Mouse (Mus musculus) c-Kit-positive CD71-positive TER-119-negative erythroid progenitor cells, embryonic 14.5 days (primary cell): ENCODE data around the gene Mthfd2l.

Experiments used
- DNase-seq: peaks from one replicate; pipeline ENCODE4 v3.0.0-alpha.2; 2013; ENCODE audit warnings: low read depth

Gene Mthfd2l

DNA sequence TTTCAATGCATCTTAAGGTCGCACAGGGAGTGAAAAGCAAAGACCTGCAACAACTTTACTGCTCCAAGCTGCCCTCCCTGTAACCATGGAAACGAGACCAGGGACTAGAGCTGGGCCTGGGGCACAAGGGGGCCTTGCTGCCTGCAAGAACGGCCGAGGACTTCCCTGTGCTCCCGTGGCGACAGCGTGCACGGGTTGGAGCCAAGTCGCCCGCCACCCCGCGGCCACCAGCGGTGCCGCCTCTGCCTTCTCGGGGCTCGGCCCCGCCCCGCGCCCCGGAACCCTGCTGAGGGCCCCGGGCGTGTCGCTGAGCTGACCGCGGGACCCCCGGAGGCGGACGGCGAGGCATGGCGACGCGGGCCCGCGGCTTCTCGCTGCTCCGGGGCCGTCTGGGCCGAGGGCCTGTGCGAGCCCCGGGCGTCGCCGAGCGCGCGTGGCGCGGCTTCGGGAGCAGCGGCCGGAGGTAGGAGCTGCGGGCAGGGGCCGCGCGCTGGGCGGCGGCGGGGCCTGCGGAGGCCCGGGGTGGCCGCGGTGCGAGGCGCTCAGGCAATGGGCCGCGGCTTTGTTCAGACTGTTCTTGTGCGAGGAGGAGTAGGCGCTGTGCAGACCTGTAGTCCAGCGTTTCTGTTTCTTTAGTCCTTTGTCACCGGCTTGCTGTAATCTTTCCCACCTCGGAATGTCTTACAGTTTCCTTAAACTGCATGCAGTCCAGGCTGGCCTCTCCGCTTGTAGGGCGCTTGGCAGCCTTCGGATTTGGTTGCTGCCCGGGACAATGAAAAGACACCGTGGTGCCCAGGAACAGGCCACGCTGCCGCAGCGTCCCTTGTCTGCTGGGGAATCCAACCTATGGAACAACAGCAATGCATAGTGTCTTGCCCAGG, at the start of gene Mthfd2l:
Gene Mthfd2l (plus strand): TSS at position 147 of the 881 bp plus-strand sequence.
- DNase-seq = no peak

DNA sequence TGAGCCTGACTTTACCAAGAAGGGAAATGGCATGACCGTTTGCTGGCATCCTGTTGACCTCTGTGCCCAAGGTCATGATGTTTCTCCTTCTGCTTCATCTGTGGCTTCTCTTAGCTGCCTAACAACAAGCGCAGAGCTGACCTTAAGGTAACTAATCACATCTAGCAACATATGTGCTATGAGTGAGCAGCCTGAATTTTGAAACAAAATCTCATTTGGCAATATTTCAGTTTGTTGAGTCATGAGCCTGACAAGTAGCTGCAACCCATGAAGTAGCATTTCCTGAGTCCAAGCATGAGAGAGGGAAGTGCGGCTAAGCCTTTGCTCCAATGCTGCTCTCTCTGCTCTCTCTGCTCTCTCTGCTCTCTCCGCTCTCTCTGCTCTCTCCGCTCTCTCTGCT, 49.2 kb upstream of the Mthfd2l start:
- DNase-seq = no peak

DNA sequence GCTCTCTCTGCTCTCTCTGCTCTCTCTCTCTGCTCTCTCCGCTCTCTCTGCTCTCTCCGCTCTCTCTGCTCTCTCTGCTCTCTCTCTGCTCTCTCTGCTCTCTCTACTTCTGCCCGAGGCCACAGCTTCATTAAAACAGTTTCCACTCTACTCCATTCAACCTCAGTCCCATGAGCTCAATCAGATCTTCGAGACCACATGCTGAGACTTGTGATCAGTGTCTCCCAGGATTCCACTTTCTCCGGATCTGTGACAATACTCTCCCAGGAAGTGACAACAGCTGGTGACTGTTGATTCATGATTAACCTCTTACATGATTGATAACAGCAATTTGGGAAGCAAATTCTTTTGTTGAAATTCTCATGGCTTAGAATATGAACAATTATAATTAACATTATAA, 48.8 kb upstream of the Mthfd2l start:
- DNase-seq = no peak

DNA sequence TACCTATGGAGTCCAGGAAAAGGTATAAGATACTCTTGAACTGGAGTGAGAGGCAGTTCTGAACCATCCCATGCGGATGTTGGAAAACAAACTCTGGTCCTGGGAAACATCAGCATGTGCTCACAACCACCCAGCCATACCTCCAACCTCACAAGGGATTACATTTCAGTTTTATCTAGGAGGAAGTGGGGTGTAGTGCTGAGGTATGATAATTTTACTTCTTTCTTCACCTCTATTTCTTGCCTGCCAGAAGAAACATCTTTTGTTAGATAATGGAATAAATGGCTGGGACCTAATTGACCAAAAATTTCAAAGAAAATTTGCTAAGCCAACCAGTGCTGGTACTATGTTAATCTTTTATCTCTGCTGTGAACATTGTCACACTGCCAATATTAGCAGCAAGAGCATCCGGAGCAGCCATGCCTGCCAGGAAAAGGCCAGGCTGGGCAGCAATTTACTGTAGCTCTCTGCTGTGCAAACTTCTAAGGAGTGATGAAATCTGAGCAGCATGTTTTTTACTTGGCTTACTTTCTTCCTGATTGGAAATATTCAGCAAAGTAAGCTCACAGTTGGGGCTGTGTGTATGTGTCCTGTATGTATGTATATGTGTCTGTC, 46.2 kb upstream of the Mthfd2l start:
- no peak for DNase-seq

DNA sequence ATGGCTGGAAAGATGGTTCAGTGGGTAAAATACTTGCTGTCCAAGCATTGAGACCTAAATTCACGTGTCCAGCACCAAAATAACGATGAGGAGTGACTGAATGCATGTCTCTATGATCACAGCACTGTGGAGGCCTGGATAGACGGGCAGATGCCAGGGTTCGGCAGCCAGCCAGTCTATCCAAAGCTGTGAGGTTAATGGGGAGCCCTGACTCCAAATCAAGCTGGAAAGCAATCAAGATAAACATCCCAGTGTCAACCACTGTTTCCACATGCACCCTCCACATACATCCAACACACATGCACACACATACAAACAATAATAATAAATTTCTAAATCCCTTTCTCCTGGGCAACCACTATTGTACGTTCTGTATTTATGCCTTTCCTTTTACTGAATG, 42.3 kb upstream of the Mthfd2l start:
- DNase-seq = no peak

DNA sequence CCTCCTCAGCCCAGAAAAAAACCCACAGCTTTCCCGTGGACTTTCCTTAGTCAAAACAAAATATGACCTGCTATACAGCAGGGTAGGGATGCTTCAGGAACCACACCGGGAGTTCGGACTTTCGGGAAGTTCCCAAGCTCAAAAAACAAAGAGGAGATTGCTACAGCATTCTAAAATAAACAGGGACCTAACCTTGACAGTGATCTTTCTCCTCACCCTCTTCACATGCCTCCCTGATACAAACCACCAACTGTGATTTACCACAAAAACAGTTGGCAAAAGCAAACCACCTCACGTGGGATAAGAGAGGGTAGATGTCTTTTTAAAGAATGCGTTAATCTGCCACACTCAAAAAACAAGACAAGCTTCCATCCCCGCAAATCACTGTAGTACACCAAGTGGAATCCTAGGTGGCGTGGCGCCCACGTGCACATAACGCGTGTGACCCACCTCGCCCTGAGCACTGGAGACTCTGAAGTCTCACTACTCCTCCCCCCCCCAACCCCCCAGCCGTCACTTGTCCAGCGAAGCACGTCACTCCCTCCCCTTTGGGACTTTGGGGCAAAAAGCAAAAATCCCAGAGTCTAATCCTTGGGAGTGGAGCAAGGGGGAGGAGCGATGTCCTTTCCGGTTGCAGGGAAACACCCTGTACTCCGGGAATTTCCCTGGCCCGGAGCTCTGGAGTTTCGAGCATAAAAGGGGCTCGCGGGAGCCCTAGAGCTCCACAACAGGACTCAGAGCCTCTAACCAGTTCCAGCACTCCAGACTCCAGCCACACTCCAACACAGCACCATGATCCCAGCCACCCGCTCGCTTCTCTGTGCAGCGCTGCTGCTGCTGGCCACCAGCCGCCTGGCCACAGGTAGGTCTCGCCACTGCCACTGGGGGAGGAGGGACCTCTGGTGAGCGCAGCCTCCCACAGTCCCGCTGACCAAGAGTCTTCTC, 40.1 kb upstream of the Mthfd2l start, which contains the start of gene Cxcl1:
Gene Cxcl1 (plus strand): TSS at position 723 of the 945 bp plus-strand sequence.
- no peak for DNase-seq

DNA sequence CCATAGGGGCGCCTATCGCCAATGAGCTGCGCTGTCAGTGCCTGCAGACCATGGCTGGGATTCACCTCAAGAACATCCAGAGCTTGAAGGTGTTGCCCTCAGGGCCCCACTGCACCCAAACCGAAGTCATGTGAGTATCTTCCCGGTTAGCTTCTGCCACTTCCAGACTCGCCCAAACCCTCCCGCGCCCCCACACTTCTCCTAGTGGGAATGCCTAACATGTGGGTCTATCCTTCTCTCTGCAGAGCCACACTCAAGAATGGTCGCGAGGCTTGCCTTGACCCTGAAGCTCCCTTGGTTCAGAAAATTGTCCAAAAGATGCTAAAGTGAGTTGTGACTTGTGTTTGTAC, 39.5 kb upstream of the Mthfd2l start:
- DNase-seq = no peak

DNA sequence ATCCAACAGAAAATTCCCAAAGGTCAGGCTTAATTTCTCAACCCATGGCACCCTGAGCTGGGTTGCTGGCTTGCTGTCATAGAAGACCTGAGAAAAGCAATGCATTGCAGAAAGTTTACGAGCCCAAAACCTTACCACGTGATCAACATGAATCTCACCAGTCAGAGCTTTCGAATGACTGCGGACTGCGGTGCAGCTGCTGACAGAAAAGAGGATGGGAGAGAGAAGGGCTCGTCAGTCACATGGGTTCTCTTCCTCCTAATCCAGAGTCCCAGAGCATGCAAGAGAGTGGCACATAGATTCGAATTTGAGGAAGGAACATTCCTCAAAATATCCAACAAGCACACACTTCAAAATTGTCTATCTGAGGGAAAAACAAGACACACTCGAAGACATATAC, 36.7 kb upstream of the Mthfd2l start:
- no peak for DNase-seq

DNA sequence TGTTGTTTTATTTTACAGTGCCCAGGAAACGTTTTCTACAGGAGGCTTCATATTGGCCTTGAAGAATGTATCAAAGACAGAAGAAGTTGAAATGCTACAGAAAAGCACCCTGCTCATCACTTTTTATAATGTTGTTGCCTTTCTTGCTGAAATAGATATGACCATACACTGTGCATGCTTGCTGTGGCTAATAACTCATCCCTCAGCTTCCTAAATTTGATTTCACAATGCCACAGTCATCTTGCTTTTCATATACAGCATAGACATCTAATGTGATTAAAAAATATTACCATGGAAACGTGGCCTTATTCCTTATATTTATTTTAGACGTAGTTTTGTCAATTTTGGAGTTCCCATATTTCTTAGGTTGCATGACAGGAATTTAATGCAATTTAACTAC, 33.5 kb upstream of the Mthfd2l start:
- no peak for DNase-seq

DNA sequence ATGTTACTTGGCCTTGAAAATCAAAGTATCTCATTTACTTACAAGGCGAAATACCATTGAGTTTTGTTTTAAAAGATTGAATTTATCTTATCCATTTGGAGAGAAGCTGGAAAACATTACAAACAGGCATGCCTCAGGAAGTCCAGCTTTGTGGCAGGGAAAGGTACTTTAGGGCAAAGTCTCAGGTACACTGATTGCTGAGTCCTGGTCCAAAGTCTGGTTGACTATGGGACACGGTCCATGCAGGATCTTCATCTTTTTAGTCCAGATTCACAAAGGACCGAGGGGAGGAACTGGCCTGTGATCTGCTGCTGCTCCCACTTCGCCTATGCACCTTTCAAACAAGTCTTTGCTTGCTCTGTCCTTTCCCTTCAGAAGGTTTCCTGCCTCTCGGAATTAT, 31.6 kb upstream of the Mthfd2l start:
- DNase-seq = no peak

DNA sequence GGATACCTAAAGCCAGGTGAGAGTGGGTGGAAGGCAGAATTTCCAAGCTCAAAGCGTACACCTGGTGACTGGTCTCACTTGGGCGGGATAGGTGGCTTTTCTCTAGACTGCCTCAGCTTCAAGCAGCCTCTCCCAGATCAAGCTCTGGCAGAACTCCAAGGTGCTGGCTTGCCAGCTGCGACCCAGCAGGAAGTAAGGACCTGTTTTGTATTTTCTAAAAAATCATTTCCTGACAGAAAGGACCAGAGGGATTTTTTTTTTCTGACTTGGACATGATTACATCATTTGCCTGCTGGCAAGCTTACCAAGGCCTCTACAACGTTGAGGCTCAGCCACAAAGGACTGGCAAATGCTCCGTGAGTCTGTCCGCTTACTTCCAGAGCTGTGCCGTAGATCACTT, 30.8 kb upstream of the Mthfd2l start:
- no peak for DNase-seq

DNA sequence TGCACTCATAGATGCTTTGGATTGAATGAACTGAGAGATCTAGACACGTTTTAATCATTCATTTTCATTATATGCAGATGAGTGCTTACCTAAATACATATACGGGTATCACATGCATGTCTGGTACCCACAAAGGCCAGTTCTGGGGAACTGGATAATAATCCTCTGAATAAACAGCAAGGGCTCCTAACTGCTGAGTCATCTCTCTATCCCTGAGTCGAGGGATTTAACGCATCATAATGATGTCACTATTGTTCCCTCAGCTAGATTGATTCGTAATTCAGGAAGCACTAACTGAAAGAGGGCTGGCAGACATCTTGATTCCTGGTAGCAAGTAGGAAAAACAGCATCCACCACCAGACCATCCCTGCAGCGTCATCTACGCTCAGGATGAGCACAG, 30.2 kb upstream of the Mthfd2l start:
- DNase-seq = no peak

DNA sequence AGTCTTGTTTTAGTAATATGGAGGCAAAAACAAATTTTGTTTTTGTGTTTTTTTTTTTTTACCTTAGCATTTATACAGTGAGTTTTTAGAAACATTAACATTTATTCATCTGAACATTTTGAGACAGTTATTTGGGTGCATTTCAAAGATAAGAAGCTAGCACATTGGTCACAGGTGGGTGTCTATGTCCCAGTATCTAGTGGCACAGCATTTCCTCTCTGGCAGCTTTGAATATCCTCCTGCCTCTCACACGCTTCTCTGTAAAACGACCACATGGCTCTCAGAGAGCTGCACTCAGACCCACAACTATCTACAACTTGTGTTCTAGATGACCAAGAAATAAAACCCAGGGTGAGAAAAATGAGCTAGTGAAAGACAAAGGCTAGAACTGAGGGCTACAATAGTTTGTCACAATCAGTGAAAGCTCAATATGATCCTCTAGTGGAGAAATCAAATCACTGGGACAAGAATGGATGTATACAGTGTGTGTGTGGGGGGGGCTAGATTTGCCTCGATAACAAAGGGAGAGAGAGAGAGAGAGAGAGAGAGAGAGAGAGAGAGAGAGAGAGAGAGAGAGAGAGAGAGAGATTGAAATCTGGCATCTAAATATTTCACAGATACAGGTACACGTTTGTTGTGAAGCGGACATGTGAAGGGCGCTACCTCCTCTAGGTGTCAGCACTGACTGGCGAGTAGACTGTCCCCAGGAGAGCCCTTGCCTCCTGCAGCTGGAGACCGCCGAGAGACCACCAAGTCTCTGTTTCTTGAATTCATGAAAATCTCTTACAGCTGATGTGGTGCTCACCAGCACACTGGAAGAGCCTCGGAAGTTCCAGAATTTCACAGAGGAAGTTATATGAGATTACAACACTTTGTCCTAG, 28.3 kb upstream of the Mthfd2l start:
- DNase-seq = no peak

DNA sequence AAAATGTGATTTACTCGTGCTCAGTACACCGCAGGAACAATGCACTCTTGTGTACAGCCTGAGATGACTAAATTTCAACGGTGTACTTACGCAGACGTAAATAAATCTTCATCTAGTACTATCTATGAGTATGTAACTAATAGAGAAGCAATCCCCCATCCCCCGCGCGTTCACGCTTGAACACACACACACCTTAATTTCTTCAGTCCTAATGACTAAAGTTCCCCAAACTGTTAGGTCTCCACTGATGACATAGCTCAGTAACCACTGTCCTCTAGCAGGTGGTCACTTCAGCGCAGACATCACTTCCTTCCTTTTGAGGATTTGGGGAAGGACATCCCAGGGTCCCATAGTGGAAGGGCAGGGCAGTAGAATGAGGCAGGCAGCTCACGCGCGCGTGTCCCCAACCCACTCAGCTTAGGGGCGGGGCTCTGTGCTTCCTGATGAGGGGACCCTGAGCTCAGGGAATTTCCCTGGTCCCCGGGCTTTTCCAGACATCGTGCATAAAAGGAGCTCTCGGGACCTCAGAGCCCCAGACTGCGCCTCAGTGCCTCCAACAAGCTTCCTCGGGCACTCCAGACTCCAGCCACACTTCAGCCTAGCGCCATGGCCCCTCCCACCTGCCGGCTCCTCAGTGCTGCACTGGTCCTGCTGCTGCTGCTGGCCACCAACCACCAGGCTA, 27.4 kb upstream of the Mthfd2l start, which contains the start of gene Cxcl2:
Gene Cxcl2 (plus strand): TSS at position 533 of the 682 bp plus-strand sequence.
- DNase-seq = no peak

DNA sequence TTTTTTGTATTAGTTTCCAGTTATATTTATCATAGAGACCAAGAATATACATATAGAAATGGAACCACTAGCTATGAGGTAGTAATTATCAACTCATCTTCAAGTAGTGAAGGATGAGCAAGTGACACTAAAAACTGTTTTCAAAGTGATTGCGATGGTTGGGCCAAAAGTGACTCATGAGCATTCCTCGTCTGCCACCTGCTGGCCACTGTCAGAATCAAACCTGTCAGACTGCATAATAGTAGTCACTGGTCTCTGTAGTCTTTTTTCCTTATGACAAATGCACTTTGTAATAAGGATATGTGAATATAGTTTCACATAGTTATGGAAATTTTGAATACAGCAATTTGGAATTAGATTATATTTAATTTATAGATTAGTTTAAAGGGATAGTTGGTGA, 21.9 kb upstream of the Mthfd2l start:
- DNase-seq = peak; percentile 54

DNA sequence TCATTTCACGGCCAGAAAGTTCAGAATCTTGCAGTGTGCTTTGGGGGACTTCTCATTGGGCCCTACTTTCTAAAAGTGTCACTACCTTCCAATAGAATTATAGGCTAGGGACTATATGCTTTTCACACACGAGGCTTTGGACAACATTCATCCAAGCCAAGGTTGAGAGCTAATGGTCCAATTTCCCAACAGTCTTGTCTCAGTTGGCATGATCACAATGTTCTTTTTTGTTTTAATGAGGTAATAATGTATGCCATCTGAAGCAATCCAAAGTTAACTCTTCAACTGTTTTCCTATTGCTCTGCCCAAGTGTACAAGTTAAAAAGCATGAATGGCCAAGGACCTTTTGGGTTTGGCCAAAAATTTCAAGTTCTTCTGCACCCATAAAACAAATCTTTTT, 11.4 kb upstream of the Mthfd2l start:
- no peak for DNase-seq

DNA sequence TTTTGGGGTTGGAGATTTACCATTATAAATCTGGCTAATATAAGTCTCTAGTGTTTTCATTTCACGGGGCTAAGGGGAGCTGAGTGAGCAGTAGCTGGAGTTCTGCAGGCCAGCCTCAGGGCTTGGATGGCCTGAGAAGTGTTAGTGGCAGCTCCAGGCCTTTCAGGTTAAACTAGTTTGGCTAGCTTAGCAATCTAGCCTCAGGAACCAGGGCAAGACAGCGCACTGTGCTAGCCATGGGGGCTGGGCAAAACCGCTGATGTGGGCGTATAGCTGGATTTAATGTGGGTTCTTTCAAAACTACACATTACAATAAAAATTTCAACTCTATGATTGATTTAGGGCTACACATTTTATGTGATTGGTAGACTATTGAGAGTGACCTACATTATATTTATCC, 8.0 kb upstream of the Mthfd2l start:
- DNase-seq = no peak

DNA sequence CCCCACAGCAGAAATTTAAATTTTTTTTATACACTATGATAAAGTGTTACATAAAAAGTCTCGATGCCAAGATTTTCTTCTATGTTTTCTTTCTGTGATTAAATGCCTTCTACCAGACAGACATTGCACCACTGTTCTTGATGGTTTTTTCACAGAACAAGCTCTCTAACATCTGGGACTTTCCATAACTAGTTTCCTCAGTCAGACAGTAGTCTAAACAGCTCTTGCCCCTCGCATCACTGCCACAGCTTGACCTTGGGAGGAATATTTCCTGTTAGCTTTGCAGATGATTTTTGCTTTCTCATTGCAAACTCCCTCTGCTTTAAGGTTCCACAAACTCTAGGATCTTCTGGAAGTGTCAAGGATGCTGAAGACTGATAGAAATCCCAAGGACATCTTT, 371 bp upstream of the Mthfd2l start:
- no peak for DNase-seq

DNA sequence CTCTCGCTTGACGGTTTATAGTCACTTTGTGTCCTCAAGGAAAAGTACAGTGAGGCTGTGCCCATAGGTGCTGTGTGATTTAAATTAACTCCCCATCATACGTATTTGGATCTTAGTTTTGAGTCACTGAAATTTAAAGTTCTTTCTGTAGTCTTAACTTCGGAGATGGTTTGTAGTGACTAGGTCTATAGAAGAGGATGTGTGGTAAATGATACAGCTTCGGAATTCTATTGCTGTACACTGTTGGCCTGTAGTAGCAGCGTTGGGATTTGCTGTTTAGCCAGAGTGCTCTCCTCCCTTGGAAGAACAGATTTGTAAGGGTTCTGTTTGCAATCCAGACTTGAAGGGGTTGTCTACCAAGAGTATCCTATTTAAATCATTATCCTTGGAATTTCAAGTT, 994 bp downstream of the Mthfd2l start:
- DNase-seq = no peak

DNA sequence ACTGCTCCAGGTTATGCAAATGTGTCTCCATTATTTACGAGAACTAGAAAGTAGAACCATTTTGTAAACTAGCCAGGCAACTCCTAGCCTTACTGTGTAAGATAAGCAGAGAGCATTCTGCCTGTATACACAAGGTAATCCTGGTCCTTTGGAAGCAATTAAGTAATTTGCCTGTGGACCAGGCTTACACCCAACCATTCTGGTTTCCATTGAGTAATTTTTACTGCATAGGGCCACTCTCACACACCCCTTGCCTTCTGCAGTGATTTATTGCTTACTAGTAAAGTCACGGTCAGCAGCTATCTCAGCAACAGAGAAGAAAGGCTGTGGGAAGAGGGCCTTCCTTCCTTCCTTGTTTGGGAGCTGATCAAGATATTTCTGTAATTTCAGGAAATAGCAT, 5.8 kb downstream of the Mthfd2l start:
- no peak for DNase-seq

DNA sequence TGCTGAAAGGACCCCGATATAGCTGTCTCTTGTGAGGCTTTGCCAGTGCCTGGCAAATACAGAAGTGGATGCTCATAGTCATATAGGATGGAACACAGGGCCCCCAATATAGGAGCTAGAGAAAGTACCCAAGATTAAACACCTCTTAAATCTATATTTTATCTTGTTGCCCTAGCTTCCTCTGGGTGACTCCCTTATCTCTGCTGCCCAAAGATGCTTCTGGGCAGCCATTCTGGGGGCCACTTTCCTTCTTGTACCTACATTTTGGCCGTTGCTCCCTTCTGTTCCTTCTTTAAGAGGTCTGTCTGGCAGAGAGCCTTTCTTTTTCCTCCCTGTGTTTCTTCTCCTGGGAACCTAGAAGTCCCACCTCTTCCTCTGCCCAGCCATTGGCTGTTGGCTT, 14.5 kb downstream of the Mthfd2l start:
- no peak for DNase-seq
